Mouse (Mus musculus): ENCODE measurements around the gene Olfm3. TPM values are rescaled to one million over a fixed set of nuclear protein-coding genes. Genes with fewer than 3 reads are reported as not detected.

Olfm3 gene
- polyA plus RNA-seq, 1 experiment from 2014 or later = 0.35 TPM

DNA sequence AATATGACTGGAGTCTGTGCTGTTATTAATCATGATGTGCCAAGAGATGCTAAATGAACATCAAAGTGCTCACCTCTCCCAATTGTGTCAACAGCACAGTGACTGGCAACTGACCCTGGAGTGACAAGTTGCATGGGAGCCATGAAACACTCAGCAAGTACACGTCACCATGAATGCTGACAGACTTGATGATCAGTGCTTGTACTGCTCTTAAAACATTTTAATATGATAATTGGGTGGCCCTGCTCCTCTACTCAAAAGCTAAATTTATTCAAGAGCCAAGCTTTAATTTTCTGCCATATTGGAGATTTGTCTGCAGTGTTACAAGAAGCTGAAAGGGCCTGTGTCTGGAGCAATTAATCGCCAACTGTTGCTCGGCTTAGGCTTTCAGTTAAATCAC, 184.4 kb downstream of the Olfm3 start:
- WGBS = 89% methylated on average over 3 of the region's 3 CpGs
- Histone ChIP-seq H3K9me3 (replicated peaks) (no peaks in the 10 kb centered on the region), H3K27ac (replicated peaks) (no peak overlapping the region), H3K4me3 (no peak overlapping the region), H3K4me1 (no peaks in the 10 kb centered on the region), H3K36me3 (no peaks in the 10 kb centered on the region), H3K27me3 (ENCODE audit: low read depth, poor library complexity, severe bottlenecking) (no peaks in the 10 kb centered on the region)
- DNase-seq (ENCODE audit: low spot score) = no peak

DNA sequence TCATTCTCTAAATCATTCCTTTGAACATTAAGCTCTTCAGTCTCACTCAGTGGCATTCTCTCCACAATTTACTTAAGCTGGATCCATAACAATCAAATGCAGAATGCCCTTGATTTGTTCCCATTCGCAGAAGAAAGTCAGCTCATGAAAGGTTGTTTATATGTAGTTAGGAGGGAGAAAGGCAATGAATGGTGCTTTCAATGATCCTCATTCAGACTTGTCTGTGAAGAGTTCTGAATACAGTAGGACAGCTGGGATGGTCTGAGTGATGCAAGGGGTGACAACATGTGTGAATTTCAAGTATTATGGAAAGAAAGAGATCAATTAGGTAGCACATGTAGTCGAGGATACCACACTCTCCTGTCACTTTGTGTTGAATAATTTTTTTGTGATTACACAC, 186.8 kb downstream of the Olfm3 start:
- H3K4me1 ChIP-seq = no peaks in the 10 kb centered on the region
- no peak for DNase-seq (ENCODE audit: low spot score)
- H3K9me3 ChIP-seq (replicated peaks) = no peaks in the 10 kb centered on the region
- H3K36me3 ChIP-seq = no peaks in the 10 kb centered on the region
- 58% methylated on average over 2 of the region's 2 CpGs for WGBS
- H3K27ac ChIP-seq (replicated peaks) = no peak overlapping the region
- H3K4me3 ChIP-seq = no peak overlapping the region
- H3K27me3 ChIP-seq (ENCODE audit: low read depth, poor library complexity, severe bottlenecking) = no peaks in the 10 kb centered on the region

GRCm38 (mm10) chr3:115095496-115095895, 191.6 kb downstream of the Olfm3 start:
- Histone ChIP-seq H3K4me1 (no peaks in the 10 kb centered on the region), H3K27ac (replicated peaks) (no peak overlapping the region), H3K27me3 (ENCODE audit: low read depth, poor library complexity, severe bottlenecking) (no peaks in the 10 kb centered on the region), H3K9me3 (replicated peaks) (no peaks in the 10 kb centered on the region), H3K4me3 (no peak overlapping the region), H3K36me3 (no peaks in the 10 kb centered on the region)
- 79% methylated on average over 3 of the region's 3 CpGs for WGBS
- DNase-seq (ENCODE audit: low spot score) = no peak

GRCm38 (mm10) chr3:115099590-115099989, 195.7 kb downstream of the Olfm3 start:
- Histone ChIP-seq H3K27me3 (ENCODE audit: low read depth, poor library complexity, severe bottlenecking) (no peaks in the 10 kb centered on the region), H3K4me1 (no peaks in the 10 kb centered on the region), H3K36me3 (no peaks in the 10 kb centered on the region), H3K4me3 (no peak overlapping the region), H3K27ac (replicated peaks) (no peak overlapping the region), H3K9me3 (replicated peaks) (no peaks in the 10 kb centered on the region)
- 81% methylated on average over 1 of the region's 1 CpGs for WGBS
- no peak for DNase-seq (ENCODE audit: low spot score)

- no peaks in the 10 kb centered on the region for H3K4me1 ChIP-seq
- 86% methylated on average over 2 of the region's 2 CpGs for WGBS
These were observed 200.4 kb downstream of the Olfm3 start for GRCm38 (mm10) chr3:115104155-115104801.

GRCm38 (mm10) chr3:115104802-115105493, 201.1 kb downstream of the Olfm3 start:
- H3K4me1 ChIP-seq = no peaks in the 10 kb centered on the region
- no peak overlapping the region for H3K4me3 ChIP-seq
- WGBS = 49% methylated on average over 8 of the region's 8 CpGs
- no peaks in the 10 kb centered on the region for H3K27me3 ChIP-seq (ENCODE audit: low read depth, poor library complexity, severe bottlenecking)
- DNase-seq (ENCODE audit: low spot score) = no peak
- no peak overlapping the region for H3K27ac ChIP-seq (replicated peaks)
- H3K36me3 ChIP-seq = no peaks in the 10 kb centered on the region
- H3K9me3 ChIP-seq (replicated peaks) = no peaks in the 10 kb centered on the region

More at GRCm38 (mm10) chr3:115104155-115104801, 200.4 kb downstream of the Olfm3 start:
- DNase-seq (ENCODE audit: low spot score) = no peak
- H3K9me3 ChIP-seq (replicated peaks) = no peaks in the 10 kb centered on the region
- H3K36me3 ChIP-seq = no peaks in the 10 kb centered on the region
- no peaks in the 10 kb centered on the region for H3K27me3 ChIP-seq (ENCODE audit: low read depth, poor library complexity, severe bottlenecking)
- H3K4me3 ChIP-seq = no peak overlapping the region
- no peak overlapping the region for H3K27ac ChIP-seq (replicated peaks)

DNA sequence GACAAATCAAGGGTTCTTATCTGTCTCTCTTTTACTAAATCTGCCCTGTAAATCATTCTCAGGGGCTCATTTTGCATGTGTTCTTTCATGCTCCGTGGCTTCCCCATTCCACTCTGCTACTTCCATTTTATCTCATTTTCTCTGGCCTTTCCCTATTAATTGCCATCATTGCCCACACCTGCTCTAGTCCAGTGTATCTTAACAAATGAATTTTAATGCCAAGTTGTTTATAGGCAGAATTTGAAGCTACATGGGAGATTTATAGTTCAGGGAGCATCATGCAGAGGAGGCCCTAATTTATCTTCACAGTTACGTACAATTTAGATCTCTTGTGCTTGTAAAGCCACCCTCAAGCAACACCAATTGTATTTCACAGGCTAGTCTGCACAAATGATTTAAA, 241.8 kb downstream of the Olfm3 start:
- Histone ChIP-seq H3K36me3 (no peaks in the 10 kb centered on the region), H3K4me1 (no peaks in the 10 kb centered on the region)
- 84% methylated on average over 2 of the region's 2 CpGs for WGBS

DNA sequence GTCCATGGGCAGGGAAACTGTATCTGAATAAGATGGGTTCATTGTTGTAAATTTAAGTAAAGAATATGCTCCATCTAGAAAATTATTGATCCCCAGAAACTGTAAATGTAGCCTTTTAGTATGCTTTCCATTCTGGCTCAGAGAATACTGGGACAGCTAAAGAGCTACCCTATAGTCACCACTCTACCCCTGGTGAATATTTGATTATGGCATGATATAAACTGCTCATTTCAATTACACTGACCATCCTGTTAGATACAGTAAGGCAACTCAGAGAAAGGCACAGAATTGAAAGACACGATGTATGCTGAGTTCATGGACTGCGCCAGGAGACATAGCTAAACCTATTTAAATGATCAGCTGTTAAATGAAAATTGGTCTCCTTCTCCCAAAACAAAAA, 242.4 kb downstream of the Olfm3 start:
- Histone ChIP-seq H3K27ac (replicated peaks) (no peak overlapping the region), H3K36me3 (no peaks in the 10 kb centered on the region), H3K4me1 (no peaks in the 10 kb centered on the region), H3K4me3 (no peak overlapping the region), H3K27me3 (ENCODE audit: low read depth, poor library complexity, severe bottlenecking) (no peaks in the 10 kb centered on the region), H3K9me3 (replicated peaks) (no peaks in the 10 kb centered on the region)
- WGBS = 95% methylated on average over 2 of the region's 2 CpGs
- DNase-seq (ENCODE audit: low spot score) = no peak

More for the DNA sequence above, 241.8 kb downstream of the Olfm3 start:
- Histone ChIP-seq H3K27ac (replicated peaks) (no peak overlapping the region), H3K9me3 (replicated peaks) (no peaks in the 10 kb centered on the region), H3K4me3 (no peak overlapping the region), H3K27me3 (ENCODE audit: low read depth, poor library complexity, severe bottlenecking) (no peaks in the 10 kb centered on the region)
- DNase-seq (ENCODE audit: low spot score) = no peak

DNA sequence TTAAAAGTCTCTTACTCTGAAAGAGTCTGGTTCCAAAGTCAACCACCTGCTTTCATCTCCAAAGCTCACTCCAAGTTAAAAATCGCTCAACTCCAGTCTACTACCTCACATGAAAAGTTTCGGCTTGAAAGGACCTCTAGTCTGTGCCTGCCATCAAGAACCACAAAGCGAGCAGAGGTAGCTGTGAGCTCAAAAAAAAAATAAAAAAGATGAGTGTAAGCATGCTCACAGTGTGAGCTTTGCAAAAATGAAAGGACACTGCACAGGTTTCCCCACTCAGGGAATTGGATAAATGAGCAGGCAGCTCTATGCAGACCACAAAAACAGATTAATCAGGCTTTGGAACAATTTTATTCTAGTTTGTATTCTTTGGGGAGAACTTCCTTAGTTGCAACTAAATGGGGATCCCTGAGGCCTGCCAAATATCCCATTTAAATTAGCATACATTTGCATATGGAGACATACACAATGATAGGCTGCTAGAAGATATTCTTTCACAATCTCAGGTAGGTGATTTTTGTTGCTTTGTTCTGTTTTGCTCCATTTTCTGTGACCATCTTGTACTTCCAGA, 255.1 kb downstream of the Olfm3 start:
- Histone ChIP-seq H3K36me3 (no peaks in the 10 kb centered on the region), H3K27ac (replicated peaks) (no peak overlapping the region), H3K9me3 (replicated peaks) (no peaks in the 10 kb centered on the region), H3K4me1 (no peaks in the 10 kb centered on the region), H3K4me3 (no peak overlapping the region), H3K27me3 (ENCODE audit: low read depth, poor library complexity, severe bottlenecking) (no peaks in the 10 kb centered on the region)
- WGBS = 78% methylated on average over 3 of the region's 3 CpGs
- DNase-seq (ENCODE audit: low spot score) = no peak

GRCm38 (mm10) chr3:115174625-115175024, 270.7 kb downstream of the Olfm3 start:
- Histone ChIP-seq H3K9me3 (replicated peaks) (no peaks in the 10 kb centered on the region), H3K36me3 (no peaks in the 10 kb centered on the region), H3K27ac (replicated peaks) (no peak overlapping the region), H3K4me3 (no peak overlapping the region), H3K27me3 (ENCODE audit: low read depth, poor library complexity, severe bottlenecking) (no peaks in the 10 kb centered on the region), H3K4me1 (no peaks in the 10 kb centered on the region)
- 85% methylated on average over 7 of the region's 7 CpGs for WGBS
- DNase-seq (ENCODE audit: low spot score) = no peak

All from midbrain, embryonic 10.5 days (tissue).